Mouse (Mus musculus) neural tube, embryonic 14.5 days (tissue): ENCODE results near the gene Foxred1. TPM values are rescaled to one million over a fixed set of nuclear protein-coding genes. Genes with fewer than 3 reads are reported as not detected.

Source experiments
- ATAC-seq: fragments of 200-750 bp; cut with Nextera tagmentation; 2 replicates; pipeline ENCODE4 v1.8.0; 2017; ENCODE audit warnings: low read depth, mild to moderate bottlenecking, moderate TSS enrichment, moderate library complexity
- H3K27ac ChIP-seq: fragments of 300-500 bp; sonication (generic); 2 replicates; pipeline ENCODE4 v1.5.1; 2014; ENCODE audit warnings: low read depth, mild to moderate bottlenecking, control low read depth, low read length, moderate library complexity, mixed read lengths
- H3K27me3 ChIP-seq: fragments of 300-500 bp; sonication (generic); 2 replicates; pipeline ENCODE4 v1.6.1; 2014; ENCODE audit warnings: low read length; ENCODE audit not compliant: control insufficient read depth, insufficient read depth
- H3K36me3 ChIP-seq: fragments of 300-500 bp; sonication (generic); 2 replicates; pipeline ENCODE4 v1.6.1; 2014; ENCODE audit warnings: low read length, mixed read lengths; ENCODE audit not compliant: control insufficient read depth, insufficient read depth
- H3K4me1 ChIP-seq: fragments of 300-500 bp; sonication (generic); 2 replicates; pipeline ENCODE4 v1.6.1; 2014; ENCODE audit warnings: low read length; ENCODE audit not compliant: control insufficient read depth, insufficient read depth
- H3K4me2 ChIP-seq: fragments of 300-500 bp; sonication (generic); 2 replicates; pipeline ENCODE4 v1.6.1; 2014; ENCODE audit warnings: mild to moderate bottlenecking, low read depth, low read length, control low read depth
- H3K4me3 ChIP-seq: fragments of 300-500 bp; sonication (generic); 2 replicates; pipeline ENCODE4 v1.5.1; 2014; ENCODE audit warnings: low read depth, low read length, control low read depth, mixed read lengths
- H3K9ac ChIP-seq: fragments of 300-500 bp; sonication (generic); replicated peaks from 2 replicates; pipeline ENCODE4 v1.6.1; 2014; ENCODE audit warnings: low read depth, mild to moderate bottlenecking, control low read depth, low read length, mixed read lengths
- H3K9me3 ChIP-seq: fragments of 300-500 bp; sonication (generic); 2 replicates; pipeline ENCODE4 v1.6.1; 2016; ENCODE audit warnings: low read length; ENCODE audit not compliant: control insufficient read depth
- WGBS: fragments of 180-500 bp; shearing (Covaris S2); extraction: QIAGEN DNeasy Blood & Tissue Kit; methylation state at CpG from one replicate; pipeline ENCODE4 v1.1.7; 2014; 5-methylcytosine and 5-hydroxymethylcytosine counted together
- polyA plus RNA-seq: library from polyadenylated mRNA; unstranded; fragments of >200 nt; fragmentation: Nextera tagmentation; extraction: Ambion mirVana; gene quantifications from 2 replicates; pipeline ENCODE4 v1.2.1, GENCODE M21; 2014

The Foxred1 gene
- polyA plus RNA-seq: 39.3 and 44.2 TPM in 2 replicates

DNA sequence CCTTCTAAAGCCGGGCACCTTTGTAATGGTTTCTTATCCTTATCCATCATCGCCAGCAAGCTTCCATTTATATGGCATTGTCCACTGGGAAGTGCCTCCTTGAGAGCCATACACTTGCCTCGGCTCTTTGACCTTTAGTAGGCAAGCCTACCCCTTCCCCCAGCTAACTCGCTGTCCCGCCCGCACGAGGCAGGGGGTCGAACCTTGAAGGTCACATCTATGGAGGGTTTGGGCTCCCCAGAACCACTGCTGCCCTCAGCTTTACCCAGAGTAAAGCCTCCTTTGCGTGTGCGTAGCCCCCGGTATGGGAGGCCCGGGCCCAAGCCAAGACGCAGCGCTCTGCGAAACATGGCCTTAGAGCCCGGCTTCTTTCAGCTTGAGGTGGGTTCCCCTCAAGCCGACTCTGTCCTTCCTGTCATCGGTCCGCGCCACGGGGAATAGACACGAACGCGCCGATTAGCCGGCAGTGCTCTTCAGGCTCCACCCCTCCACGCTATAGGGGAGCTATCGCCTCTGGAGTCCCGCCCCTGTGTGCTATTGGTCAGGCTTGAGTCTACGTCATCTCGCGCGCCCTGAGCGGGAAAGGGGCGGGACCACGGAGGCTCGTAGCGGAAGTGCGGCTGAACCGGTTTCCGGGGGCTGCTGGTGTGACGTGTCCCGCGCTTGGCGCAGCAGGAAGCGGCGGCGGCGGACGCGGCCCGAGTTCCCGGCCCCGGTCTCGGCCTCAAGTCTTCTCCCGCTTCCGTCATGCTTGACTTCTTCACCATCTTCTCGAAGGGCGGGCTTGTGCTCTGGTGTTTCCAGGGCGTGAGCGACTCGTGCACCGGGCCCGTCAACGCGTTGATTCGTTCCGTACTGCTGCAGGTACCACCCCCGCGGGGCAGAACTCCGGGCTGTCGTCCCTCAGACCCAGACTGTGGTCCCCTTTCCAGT lies at the start of gene Foxred1:
Gene Foxred1, minus strand, starts transcription at position 514 of the 933 bp plus-strand sequence.
- WGBS: 1% methylated on average over 72 of the region's 72 CpGs

DNA sequence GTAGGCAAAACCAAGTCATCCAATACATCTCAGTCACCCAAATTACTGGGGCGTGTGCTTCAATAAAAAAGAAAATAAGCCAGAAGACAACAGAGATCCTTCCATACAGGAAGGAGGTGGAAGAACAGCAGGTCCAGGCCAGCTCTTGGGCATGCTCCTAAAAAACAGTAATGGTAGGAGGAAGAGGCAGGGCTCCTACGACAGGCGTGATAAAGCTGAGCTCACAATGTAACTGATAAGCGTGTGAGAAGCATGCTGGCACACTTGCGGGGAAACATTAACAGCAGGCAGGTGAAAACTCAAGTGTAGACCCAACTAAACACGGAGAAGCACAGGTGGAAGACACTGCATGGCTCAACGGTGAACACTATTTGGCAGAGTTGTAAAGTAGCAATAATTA lies 46.5 kb upstream of the Foxred1 start:
- Histone ChIP-seq H3K36me3 (no peaks in the 10 kb centered on the region), H3K27me3 (no peaks in the 10 kb centered on the region), H3K9me3 (no peaks in the 10 kb centered on the region), H3K9ac (no peak overlapping the region), H3K4me3 (no peak overlapping the region), H3K4me2 (no peak overlapping the region), H3K27ac (no peak overlapping the region), H3K4me1 (no peaks in the 10 kb centered on the region)
- 95% methylated on average over 7 of the region's 7 CpGs for WGBS
- no peak for ATAC-seq

More for the DNA sequence above, at the start of gene Foxred1:
- peak within 1 kb of the TSS; percentile 96 for H3K27ac ChIP-seq
- H3K9ac ChIP-seq: peak within 1 kb of the TSS; percentile 87
- peak within 1 kb of the TSS; percentile 80 for H3K4me2 ChIP-seq
- peak within 1 kb of the TSS; percentile 75 for H3K4me3 ChIP-seq
- H3K4me1 ChIP-seq: peaks cover 12% of the 10 kb centered on the region
- H3K27me3 ChIP-seq: no peaks in the 10 kb centered on the region
- H3K9me3 ChIP-seq: no peaks in the 10 kb centered on the region
- ATAC-seq: peak; percentile 99
- H3K36me3 ChIP-seq: peaks cover 34% of the 10 kb centered on the region

DNA sequence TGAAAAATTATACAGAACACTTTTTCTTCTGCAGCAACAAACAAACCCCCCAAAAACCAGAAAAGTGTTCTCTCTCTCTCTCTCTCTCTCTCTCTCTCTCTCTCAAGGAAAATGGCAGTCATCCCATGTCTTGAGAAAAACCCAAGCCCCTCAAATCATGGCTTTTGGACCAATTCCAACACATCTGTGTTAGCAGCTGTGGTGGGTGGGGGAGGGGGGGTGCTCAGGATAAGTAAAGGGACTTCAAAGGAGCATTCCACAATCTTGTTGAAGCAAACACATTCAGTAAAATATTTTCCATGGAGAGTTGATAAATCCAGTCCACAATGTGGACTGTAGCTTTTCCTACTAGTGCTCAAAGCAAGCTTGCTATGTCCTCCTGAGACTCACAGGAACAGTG lies 38.6 kb upstream of the Foxred1 start:
- H3K36me3 ChIP-seq: no peaks in the 10 kb centered on the region
- H3K9ac ChIP-seq: no peak overlapping the region
- H3K4me2 ChIP-seq: no peak overlapping the region
- ATAC-seq: no peak
- no peaks in the 10 kb centered on the region for H3K4me1 ChIP-seq
- no peaks in the 10 kb centered on the region for H3K27me3 ChIP-seq
- H3K27ac ChIP-seq: no peak overlapping the region
- H3K9me3 ChIP-seq: no peaks in the 10 kb centered on the region
- no peak overlapping the region for H3K4me3 ChIP-seq

DNA sequence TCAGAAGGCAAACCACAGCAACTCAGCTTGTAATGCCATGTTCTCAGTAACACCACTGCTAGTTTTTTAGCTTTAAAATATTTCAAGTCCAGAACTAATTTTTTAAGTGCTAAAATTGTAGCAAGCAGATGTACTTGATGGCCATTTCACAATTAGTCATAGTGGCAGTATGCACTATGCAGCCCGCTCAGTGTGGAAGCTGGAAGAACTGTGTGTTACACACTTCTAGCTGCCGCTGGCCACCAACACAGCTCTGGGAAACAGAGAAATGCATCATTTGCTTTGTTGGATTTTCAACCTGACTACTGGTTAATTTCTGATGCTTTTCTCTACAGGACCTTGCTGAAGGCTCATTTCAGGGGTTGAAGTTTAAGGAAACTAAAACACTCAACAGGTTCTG lies 36.5 kb upstream of the Foxred1 start:
- Histone ChIP-seq H3K9ac (no peak overlapping the region), H3K4me1 (no peaks in the 10 kb centered on the region), H3K36me3 (no peaks in the 10 kb centered on the region; the same call in 1 of the 2 replicates), H3K27ac (no peak overlapping the region), H3K4me2 (no peak overlapping the region), H3K4me3 (no peak overlapping the region), H3K9me3 (no peaks in the 10 kb centered on the region), H3K27me3 (no peaks in the 10 kb centered on the region)
- ATAC-seq: no peak
- WGBS: 94% methylated on average over 2 of the region's 2 CpGs

DNA sequence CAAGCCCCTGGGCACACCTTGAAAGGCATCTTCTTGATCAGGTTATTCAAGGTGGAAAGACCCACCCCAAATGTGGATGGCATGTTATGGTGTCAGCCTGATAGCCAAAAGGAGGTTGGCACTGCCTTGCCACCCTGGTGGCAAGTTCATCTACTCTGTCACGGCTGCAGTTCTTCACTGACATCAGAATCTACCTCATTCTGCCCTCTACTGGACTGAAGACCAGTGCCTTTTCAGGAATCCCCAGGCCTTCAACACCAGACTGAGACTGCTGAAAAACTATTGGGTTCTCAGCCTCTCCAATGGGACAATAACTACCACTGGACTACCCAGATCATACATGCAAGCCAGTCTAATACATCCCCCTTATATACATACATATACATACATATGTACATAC lies 28.9 kb upstream of the Foxred1 start:
- H3K27ac ChIP-seq: no peak overlapping the region
- 68% methylated on average over 1 of the region's 1 CpGs for WGBS
- ATAC-seq: no peak

DNA sequence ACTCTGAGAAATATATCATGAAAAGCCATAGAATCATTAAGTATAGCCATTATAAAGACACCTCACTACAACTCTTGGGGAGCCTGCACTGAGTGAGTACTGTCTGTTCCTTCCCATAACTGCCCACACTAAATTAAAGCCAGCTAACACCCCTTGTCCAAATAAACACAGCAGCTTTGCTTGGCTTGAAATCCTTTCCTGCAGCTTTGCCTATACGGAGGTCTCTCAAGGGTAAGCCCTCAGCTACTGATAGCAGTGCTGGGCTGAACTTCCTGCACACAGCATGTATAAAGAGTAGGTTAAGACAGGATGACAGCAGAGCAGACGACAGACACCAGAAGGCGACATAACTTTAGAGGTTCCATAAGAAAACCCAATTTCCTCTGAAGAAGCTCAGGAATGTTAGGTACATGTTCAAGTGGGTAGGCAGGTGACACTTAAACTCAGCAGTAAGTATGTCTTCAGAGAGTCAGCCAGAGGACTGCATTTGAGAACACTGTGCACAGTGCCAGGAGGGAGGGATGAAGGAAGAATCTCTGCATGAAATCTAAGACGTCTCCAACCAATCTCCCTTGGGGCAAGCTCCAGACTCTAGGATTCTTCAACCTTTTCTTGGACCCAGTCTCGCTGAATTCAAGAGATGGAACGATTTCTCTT lies 28.2 kb upstream of the Foxred1 start:
- no peak overlapping the region for H3K4me3 ChIP-seq
- no peak overlapping the region for H3K27ac ChIP-seq
- no peaks in the 10 kb centered on the region for H3K9me3 ChIP-seq
- WGBS: 89% methylated on average over 6 of the region's 6 CpGs
- H3K4me2 ChIP-seq: no peak overlapping the region
- no peak for ATAC-seq
- H3K36me3 ChIP-seq: peaks cover 3% of the 10 kb centered on the region; the same call in 1 of the 2 replicates
- no peak overlapping the region for H3K9ac ChIP-seq
- H3K27me3 ChIP-seq: no peaks in the 10 kb centered on the region
- H3K4me1 ChIP-seq: no peaks in the 10 kb centered on the region

More for the DNA sequence above, 28.9 kb upstream of the Foxred1 start:
- Histone ChIP-seq H3K4me3 (no peak overlapping the region), H3K27me3 (no peaks in the 10 kb centered on the region), H3K9ac (no peak overlapping the region), H3K4me2 (no peak overlapping the region), H3K9me3 (no peaks in the 10 kb centered on the region), H3K4me1 (no peaks in the 10 kb centered on the region), H3K36me3 (peaks cover 2% of the 10 kb centered on the region; the same call in 1 of the 2 replicates)

DNA sequence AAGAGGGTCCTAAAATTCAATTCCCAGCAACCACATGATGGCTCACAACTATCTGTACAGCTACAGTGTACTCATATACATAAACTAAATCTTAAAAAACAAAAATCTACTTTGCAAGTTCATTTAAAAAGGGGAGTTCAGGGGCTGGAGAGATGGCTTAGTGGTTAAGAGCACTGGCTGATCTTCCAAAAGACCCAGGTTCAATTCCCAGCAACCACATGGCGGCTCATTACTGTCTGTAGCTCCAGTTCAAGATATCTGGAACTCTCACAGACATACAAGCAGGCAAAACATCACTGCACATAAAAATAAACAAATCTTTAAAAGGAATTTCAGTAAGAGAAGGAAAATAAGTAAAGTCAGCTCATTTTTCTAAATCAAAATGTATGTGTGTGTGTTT lies 27.5 kb upstream of the Foxred1 start:
- 97% methylated on average over 1 of the region's 1 CpGs for WGBS
- no peak overlapping the region for H3K9ac ChIP-seq
- H3K27me3 ChIP-seq: no peaks in the 10 kb centered on the region
- ATAC-seq: no peak
- no peaks in the 10 kb centered on the region for H3K9me3 ChIP-seq
- H3K27ac ChIP-seq: no peak overlapping the region
- H3K4me1 ChIP-seq: no peaks in the 10 kb centered on the region
- no peak overlapping the region for H3K4me3 ChIP-seq
- no peak overlapping the region for H3K4me2 ChIP-seq
- 0 out of 2 replicates have a peak, but pooled peaks cover 3% of the 10 kb centered on the region for H3K36me3 ChIP-seq

DNA sequence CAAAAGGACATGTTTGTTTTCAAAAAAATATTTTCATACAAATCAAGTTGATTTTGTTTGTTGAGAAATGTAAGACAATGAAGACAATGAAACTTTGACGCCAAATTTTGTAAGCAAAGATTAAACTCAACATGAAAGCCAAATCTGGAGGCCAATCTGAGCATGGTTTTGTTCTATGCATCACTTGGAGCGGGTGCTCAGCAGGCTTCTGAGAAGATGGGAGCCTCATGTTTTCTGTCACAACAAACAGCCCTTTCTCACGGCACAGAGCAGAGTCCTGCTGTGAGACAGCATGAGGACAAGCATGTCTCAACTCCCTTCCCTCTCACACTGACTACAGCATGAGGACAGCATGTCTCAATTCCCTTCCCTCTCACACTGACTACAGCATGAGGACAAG lies 25.1 kb upstream of the Foxred1 start:
- no peak overlapping the region for H3K27ac ChIP-seq
- H3K9me3 ChIP-seq: no peaks in the 10 kb centered on the region
- H3K9ac ChIP-seq: no peak overlapping the region
- WGBS: 63% methylated on average over 3 of the region's 3 CpGs
- no peak overlapping the region for H3K4me3 ChIP-seq
- H3K27me3 ChIP-seq: no peaks in the 10 kb centered on the region
- no peak overlapping the region for H3K4me2 ChIP-seq
- H3K36me3 ChIP-seq: peaks cover 3% of the 10 kb centered on the region; the same call in 1 of the 2 replicates
- no peaks in the 10 kb centered on the region for H3K4me1 ChIP-seq
- ATAC-seq: no peak

DNA sequence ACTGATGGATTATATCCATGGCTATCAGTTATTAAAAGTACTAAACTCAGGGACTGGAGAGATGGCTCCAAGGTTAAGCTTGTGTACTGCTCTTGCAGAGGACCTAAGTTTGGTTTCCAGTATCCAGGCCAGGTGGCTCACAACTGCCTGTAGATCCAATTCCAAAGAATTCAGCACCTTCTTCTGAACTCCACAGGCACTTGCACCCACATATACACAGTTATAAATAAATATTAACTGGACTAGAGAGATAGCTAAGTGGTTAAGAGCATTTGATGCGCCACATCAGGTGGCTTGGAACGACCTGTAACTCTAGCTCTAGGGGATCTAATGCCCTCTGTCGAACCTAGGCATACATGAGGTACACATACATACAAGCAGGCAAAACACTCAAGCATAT lies 17.8 kb upstream of the Foxred1 start:
- no peak overlapping the region for H3K4me2 ChIP-seq
- 95% methylated on average over 3 of the region's 3 CpGs for WGBS
- no peak for ATAC-seq
- no peaks in the 10 kb centered on the region for H3K4me1 ChIP-seq
- no peak overlapping the region for H3K9ac ChIP-seq
- no peaks in the 10 kb centered on the region; the same call in 1 of the 2 replicates for H3K36me3 ChIP-seq
- no peaks in the 10 kb centered on the region for H3K9me3 ChIP-seq
- no peak overlapping the region for H3K27ac ChIP-seq
- no peak overlapping the region for H3K4me3 ChIP-seq
- no peaks in the 10 kb centered on the region for H3K27me3 ChIP-seq
